Mouse (Mus musculus) adrenal gland, postnatal 4 days (tissue): Measurements from ENCODE around the gene Bcas1. TPM values are rescaled to one million over a fixed set of nuclear protein-coding genes. Genes with fewer than 3 reads are reported as not detected.

ENCODE experiments used
- DNase-seq, 2 experiments: peaks; one replicate each; pipeline ENCODE4 v3.0.0; 2021 to 2022; ENCODE audit warnings: low spot score in 2 of 2, mixed read lengths in 2 of 2
- total RNA-seq, 2 experiments: library from RNA; stranded (reverse); gene quantifications; 2 replicates each; pipeline ENCODE4 v1.2.3; 2021

Bcas1 gene
- total RNA-seq, 2 experiments from 2014 or later = 0.48 to 1.2 TPM

DNA sequence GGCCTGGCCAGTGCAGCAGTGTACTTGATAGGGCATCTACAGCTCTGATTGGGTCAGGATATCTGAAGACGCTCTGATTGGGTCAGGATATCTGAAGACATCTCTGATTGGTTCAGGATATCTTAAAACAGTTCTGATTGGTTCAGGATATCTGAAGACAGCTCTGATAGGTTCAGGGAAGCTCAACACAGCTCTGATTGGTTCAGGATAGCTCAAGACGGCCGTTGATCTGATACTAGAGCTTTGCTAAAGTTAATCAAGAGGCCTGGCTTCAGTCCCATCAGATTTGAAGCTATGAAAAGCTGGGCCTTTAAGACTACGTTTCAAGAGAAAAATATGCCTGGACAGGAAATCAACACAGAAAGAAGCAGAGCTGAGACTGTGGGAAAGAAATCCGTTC, 77.9 kb downstream of the Bcas1 start:
- DNase-seq = no peak

DNA sequence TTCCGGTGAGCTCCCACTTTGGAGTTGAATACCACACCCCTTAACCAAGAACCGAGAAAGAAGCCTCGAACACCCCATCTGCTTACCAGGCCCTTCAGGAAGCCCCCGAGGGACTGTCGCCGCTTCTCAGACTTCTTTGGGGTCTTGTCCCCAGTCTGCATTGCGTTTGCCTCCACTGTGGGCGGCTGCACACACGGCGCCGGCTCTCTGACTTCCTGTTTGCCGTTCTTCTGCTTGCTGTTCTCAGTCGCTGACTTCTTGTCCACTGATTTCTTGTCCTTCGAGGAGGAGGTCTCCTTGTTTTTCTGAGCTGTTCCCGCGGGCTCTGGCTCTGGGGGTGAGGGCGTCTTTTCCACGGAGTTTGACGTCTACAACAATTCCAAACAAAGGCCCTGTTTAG, 78.5 kb downstream of the Bcas1 start:
- no peak for DNase-seq

DNA sequence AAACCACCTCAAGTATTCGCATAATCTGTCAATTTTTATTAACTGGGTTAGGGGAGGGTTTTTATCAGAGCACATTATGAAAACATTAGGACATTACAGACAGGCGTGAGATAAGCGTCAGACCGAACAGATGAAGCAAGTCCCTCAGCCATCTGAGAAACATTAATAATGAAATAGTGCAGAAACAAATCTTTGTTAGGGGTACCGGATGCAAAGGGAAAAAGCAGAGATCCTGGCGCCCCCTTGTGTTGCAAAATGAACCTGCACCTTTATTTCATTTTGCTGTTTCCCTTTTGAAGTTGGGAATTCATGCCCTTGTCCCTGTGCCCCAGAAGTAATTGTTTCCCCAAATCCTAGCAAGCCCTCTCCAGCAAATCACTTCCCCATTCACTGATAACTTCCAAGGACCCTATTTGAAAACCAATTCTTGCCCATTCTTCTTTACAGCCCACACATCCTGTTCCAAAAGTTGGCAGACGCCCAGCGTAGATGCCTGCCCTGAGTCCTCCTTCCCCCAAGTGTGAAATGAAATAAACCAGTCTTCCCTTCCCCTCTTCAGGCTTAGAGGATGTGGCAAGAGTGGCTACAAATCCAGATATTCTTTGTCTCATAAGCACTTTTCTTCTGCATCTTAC, 80.4 kb downstream of the Bcas1 start:
- DNase-seq = no peak

DNA sequence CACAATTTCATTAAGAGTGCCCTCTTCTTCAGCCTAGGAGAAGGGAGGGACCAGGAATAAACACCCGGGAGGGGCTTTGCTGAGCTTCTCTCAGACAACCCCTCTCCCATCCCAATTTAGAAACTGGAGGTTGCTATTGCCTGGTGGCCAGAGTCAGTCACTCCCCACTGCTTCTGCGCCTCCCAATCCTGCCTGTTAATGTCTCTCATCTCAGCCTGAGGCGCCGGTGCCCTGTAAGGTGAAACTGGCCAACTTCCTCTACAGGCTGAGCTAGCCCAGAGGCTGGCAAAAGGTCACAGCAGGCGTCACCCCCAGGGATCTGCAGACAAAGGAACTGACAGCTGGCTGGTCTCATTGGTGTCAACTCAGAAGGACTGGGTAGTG, 82.2 kb downstream of the Bcas1 start:
- no peak for DNase-seq

DNA sequence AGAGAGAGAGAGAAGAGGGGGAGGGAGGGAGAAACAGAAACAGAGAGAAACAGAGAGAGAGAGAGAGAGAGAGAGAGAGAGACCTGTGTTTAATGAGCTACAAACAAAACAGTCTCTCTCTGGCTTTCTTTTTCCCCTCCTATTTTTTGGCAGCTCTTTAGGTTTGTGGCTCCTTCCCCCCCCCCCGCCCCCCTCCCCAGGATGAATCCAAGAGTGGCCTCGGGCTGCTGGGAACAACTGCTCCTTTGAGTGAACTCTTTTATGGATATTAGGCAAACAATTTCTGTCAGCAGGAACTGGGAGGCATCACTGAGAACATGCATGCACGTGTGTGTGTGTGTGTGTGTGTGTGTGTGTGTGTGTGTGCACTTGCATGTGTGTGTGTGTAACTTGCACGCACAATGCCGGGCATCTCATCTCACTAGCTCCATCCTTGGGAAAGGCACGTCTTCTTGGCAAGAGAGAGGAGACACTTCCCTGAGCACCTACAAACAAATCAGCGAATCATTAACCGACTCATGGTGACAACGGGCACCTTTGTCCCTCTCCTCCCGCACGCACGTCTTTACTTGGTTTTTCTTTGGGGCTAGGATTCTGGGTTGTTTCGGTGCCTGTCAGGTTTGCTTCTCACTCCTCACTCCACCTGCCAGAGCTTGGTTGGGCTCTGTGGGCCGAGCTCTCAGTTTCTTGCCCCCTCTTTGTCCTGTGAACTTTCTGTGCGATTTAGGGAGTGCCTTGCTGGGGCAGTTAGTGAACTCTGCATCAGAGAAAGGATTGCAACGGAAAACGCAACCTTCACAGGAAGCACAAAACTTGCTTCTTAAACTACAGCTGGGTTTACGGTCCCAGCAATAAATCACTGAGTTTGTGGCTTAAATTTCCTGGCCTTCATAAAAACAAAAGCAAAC, 82.9 kb downstream of the Bcas1 start:
- no peak for DNase-seq

DNA sequence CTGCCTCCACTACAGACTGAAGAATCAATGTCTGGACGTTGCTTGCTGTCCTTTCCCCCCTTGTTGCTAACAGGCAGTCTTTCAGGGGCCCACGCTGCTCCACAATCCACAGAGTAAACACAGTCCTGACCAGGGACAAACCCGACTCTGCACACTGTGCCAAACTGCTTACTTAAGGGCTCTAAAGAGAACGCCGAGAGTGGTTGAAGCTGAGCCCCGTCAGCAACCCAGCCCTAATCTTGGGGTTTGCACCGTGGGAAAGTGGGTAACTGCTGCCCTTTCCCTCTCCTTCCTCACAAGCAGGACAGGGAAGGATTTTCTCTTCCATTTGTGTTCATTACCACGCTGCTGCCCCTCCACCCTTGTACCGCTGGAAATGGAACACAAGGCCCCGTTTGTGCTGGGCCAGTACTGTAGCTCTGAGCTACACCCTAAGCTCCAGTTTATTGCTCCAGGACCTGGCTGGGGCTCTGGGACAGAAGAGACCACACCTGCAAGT, 83.8 kb downstream of the Bcas1 start:
- no peak for DNase-seq

DNA sequence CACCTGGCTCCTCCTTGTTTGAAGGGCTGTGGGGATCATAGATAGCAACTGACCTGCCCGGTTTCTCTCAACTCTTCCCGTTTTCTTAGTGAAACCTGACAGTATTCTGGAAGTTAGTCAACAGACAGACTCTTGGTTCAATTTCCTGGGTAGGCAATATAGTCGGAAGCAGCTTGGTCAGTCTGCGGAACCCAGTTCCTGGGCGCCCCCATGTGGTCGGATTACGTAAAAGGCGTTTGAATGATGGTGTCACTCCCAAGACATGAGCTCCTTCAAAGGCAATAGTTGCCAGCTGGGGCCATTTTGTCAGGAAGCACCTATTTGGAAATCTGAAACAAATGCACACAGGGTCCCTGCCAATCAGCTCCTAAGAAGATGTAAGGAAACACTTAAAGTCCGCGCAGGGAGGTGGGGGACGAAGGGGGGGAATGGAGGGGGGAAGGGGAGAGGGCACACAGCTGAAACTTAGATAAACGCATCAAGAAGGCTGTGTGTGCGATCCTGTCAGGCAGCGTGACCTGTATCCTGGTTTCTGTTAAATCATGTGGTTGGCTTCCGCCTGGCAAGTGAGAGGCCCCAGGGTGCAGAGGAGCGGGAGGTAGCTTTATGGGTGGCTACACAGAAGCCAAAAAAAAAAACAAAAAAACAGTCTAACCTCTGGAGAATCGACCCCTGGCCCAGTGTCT, 84.4 kb downstream of the Bcas1 start:
- DNase-seq = peak in 1 of 2 experiments; percentile 65

DNA sequence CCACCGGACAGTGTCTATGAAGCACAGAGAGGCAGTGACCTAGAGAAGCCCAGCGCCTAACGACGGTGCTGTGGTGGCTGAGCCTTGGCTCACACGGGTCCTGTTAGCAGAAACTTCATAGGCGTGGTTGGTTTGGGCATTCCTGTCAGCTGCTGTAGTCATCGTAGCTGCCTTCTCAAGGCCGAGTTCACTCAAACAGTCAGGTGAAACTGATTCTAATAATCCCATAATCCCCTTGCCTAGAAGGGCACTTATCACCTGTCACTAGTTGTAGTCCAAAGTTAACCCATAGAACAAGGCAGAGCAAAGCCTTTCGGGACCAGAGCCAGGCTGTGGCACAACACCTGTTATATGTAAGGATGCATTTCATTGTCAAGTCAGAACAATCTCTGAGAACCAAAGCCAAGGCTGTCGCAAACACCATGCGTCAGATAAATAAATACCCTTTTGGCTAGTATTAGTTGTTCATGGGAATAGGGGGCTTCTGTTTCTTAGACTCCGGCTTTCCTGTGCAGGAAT, 85.3 kb downstream of the Bcas1 start:
- DNase-seq = no peak

DNA sequence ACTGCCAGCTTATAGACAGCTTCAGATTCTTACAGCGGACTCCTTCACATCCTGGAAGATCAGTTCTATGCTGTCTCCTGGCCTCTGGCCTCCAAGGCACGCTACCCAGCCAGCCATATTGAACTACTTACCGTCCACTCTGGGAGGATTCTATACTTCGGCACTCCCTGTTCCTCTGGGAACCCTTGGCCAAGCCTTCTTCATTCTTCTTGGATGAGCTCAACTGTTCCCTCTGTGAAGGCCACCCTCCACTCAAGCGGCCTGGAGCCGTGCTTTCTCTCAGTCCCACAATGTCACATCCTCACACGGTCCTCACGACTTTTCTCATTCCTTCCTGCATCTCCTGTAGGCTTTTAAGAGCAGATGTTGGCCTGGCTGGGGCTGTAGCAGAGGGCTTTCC, 86.5 kb downstream of the Bcas1 start:
- DNase-seq = no peak

DNA sequence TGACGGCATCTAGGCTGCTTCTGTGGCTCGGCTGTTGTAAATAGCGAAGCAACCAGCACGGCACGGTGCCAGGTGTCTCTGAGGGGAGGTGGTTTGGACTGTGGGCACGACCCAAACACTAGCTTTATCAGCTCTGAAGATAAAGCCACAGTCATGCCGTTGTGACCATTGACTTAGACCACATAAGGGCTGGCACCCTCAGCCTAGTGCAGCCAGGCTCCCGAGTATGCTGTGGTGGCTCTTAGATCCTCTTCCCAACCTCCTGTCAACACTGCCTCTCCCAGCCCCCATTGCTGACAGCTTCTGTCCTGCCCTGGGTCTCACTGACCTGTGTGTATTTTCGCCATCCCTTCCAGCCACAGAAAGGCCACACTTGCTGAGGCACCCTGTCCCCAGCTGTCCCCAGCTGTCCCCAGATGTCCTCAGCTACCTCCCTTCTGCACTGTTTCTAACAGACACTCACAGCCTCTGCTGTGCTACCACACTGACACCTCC, 91.3 kb downstream of the Bcas1 start:
- no peak for DNase-seq

DNA sequence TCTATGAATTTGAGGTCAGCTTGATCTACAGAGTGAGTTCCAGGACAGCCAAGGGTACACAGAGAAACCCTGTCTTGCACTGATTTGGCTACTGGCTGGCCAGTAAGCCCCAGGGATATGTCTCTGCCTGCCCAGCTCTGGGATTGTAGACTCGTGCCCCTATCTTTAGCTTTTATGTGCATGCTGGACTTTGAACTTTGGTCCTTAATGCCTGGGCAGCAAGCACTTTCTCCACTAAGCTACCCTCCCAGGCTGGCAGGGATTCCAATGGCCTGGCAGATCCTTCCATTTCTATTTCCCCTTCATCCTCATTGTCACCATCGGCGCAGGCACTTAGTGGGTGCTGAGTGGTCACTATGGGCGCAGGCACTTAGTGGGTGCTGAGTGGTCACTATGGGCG, 92.5 kb downstream of the Bcas1 start:
- DNase-seq = no peak

DNA sequence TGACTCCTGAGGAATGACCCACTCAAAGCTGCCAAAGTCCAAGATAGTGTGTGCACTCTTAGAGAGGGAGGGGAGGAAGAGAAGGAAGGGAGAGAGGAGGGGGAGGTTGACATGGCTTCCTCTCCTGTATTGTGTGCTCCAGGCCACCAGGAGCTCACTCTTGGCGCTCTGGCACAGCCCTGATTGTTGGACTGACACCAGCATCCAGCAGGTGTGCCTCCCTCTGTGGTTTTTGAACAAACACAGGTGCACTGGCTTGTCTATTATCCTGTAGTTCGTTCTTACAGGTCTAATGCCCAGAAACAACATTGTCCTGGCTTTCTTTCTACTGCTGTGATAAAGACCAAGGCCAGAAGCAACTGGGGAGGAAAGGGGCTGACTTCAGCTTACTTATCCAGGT, 95.8 kb downstream of the Bcas1 start:
- no peak for DNase-seq

DNA sequence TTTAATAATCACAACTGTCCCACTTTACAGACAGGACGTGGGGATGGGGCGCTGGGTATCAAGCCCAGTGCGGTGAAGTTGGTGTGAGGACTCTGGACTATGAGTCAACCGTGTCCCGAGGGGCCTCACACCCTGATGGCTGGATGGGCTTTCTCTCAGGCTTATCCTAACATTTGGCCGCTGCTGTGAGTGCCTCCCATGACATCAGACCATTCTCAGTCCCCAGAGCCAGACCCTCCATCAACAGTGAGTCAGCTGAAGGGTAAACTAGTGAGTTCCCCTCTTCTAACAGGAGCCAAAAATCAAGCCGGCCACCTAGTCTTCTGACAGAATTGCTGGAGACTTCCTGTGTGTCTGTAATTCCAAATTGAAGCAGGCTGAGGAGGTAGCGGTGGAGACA, 97.2 kb downstream of the Bcas1 start:
- no peak for DNase-seq

DNA sequence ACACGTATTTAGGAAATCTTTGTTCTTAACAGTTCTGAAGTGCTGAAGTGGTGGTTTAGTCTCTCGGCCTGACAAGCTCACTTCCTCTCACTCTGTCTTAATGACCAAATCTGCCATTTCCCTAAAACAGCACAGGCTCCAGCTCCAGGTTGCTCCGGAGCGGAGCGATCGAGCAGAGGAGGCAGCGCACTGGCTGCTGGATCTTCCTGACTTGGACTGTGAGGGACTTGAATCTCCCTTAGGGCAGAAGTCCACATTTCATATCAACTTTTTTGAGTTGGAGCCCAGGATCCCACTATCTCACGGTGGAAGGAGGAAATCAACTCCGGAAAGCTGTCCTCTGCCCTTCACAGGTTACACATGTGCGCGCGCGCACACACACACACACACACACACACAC, 97.7 kb downstream of the Bcas1 start:
- DNase-seq = no peak

DNA sequence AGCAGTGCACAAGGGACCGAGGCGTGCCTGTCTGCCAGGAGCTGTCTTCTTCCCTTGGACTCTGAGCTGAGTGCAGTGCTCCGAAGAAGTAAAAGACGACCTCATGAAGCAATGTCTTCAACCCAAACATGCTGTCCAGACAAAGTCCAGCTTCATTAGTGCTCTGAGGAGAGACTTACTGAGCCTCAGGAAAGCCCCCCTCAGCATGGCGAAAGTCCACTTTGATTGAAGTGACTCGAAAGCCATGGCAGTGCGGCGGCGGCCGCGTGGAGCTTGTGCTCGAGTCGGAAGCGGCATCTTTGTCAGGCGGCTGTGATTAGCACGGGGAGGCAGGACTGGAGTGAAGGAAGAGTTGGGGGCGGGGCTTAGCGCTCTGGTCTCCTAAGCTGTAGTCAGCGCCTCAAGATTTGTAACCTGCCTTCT, 103.7 kb downstream of the Bcas1 start:
- DNase-seq = no peak

DNA sequence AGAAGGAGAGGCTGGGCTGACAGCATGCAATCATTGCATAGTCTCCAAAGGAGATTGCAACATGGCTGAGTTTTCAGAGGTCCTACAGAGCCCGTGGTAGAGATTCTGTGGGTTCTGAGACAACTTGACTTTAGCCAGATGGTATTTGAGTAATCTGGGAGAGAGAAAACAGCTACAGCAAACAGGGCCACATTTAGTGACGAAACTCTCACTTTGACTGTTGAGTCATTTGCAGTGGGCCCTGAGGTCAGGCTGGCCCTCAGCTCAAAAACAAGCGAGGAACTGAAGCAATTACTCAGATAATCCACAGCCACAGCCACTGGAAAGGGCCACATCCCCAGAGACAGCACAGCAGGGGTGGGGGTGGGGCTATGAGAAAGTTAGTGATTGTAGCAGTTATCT, 105.6 kb downstream of the Bcas1 start:
- no peak for DNase-seq

DNA sequence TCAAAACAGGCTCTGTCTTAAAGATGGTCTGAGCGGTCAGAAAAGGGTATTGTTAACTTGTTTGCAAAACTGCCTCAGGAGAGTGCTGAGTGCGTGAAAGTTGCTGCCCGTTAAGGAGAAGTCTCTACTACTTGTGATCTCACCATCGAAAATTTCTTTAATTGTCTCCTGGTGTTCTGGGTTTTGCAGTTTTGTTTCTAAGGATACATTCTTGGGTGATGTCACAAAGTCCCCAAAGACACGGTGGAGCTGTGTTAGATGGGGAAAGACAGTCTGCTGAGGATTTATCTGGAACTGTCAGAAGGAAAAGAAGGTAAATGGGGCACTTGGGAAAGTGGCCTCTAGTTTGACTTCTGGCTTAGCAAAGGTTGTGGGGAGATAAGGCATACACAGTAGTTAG, 106.1 kb downstream of the Bcas1 start:
- no peak for DNase-seq

DNA sequence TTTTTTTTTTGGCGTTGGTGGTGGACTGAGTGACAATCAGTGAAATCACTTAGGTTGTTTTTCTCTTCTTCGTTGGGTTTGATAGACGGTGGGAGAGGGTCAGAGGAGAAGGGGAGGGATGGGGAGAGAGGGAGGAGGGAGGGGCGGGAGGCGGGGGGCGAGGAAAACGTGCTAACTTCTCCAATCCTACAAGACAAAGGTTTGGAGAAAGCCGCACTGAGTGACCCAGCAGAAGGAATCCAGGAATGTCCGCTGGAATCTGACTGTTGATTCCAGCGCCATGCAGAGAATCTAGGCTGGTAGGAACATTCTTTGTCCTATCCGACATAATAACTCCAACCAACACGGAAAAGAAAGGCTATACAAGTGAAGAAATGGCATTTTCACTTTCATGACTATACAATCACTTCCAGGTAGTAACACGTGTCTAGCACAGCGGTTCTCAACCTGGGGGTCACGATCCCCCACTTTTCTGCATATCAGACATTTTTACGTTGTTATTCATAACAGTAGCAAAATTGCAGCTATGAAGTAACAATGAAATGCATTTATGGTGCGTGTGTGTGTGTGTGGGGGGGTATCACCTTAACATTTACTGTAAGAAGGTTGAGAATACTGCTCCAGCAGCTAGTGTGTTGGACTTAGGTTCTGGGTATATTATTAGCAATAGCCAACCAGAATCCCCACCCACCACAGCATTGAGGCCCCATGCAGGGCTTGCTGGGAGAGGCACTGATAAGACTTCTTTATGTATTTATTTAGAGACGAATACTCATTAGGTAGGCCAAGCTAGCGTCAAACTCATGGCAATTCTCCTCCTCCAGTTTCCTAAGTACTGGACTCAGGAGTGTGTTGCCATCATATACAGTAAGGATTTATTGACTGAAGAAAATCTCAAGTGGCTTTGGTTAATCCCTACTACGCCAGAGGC, 107.8 kb downstream of the Bcas1 start:
- no peak for DNase-seq

DNA sequence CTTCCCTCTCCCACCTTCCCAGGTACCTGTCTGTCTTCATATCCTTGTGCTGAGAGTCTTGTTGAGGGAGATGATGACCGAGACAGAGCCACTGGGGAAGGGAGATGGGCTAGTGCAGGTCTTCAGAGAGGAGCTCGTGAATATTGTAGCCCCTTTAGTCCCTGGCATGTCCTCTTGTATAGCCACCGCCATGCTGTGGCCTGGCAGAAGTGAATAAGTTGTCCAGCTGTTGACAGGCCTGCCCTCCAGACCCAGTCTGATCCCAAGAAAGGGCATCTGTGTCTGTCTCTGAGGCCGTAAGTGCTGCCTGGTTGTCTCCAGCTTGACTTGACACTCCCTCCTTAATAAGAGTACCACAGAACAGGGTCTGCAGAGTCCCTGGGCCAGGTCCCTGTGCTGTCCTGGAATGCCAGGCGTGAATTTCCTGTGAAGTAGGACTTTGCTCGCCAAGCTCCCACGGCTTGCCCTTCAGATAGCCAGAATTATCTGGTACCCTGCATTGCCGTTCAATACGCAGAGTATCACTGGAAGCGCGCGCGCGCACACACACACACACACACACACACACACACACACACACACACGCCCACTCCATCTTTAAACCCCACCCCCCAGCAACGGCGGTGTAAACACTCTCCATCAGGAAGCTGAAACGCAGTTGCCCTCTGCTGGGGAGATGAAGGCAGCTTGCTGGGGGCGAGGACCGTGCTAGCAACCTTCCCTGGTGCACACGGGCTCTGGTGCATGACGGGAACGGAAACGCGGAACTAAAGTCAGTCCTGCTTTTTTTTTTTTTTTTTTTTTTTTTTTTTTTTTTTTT, 108.7 kb downstream of the Bcas1 start:
- peak; percentile 55 to 73 for DNase-seq

DNA sequence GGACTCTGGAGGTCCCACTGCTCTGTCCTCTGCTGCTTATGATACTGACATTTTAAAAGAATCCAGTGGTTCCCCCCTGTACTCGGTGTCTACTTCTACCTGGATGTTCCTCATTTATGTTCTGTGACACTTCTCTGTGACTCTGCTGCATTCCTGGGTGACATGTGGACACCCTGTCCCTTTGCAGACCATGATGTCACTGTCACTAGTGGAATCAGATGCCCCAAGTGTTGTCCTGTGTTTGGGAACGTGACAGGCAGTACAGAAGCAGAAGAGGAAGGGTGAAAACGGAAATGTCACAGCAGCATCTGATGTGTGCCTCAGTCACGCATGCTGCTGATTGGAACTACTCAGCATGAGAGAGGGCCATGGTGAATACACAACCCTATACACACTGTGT, 110.9 kb downstream of the Bcas1 start:
- DNase-seq = no peak
